Mouse (Mus musculus) kidney, postnatal 0 days (tissue): ENCODE results near the gene Stx1b. TPM values are rescaled to one million over a fixed set of nuclear protein-coding genes. Genes with fewer than 3 reads are reported as not detected.
"Not testable (repeated sequence)": the region's sequence is repeated elsewhere in the genome, so short reads cannot be mapped to it uniquely, and the experiment has no call there.

Source experiments
- ATAC-seq: fragments of 200-750 bp; cut with Nextera tagmentation; replicated peaks from 2 replicates; pipeline ENCODE4 v1.8.0; 2017; ENCODE audit warnings: low read depth, moderate number of reproducible peaks, moderate TSS enrichment, moderate library complexity; ENCODE audit not compliant: low FRiP score
- DNase-seq: peaks from one replicate; pipeline ENCODE4 v3.0.0-alpha.2; 2016; ENCODE audit warnings: low spot score
- H3K27ac ChIP-seq: fragments of 300-500 bp; sonication (generic); 2 replicates; pipeline ENCODE4 v1.5.1; 2014; ENCODE audit warnings: mild to moderate bottlenecking
- H3K27me3 ChIP-seq: fragments of 300-500 bp; sonication (generic); 2 replicates; pipeline ENCODE4 v1.6.1; 2014; ENCODE audit warnings: low read length, mixed read lengths; ENCODE audit not compliant: insufficient read depth
- H3K36me3 ChIP-seq: fragments of 300-500 bp; sonication (generic); 2 replicates; pipeline ENCODE4 v1.6.1; 2014; ENCODE audit warnings: low read length, mixed read lengths; ENCODE audit not compliant: insufficient read depth
- H3K4me1 ChIP-seq: fragments of 300-500 bp; sonication (generic); replicated peaks from 2 replicates; pipeline ENCODE4 v1.6.1; 2014; ENCODE audit warnings: antibody characterized with exemption, low read length, mixed read lengths; ENCODE audit not compliant: insufficient read depth
- H3K4me2 ChIP-seq: fragments of 300-500 bp; sonication (generic); 2 replicates; pipeline ENCODE4 v1.6.1; 2014; ENCODE audit warnings: mild to moderate bottlenecking, low read length, moderate library complexity, mixed read lengths
- H3K4me3 ChIP-seq: fragments of 300-500 bp; sonication (generic); replicated peaks from 2 replicates; pipeline ENCODE4 v1.5.1; 2014; ENCODE audit warnings: low read depth, low read length
- H3K9ac ChIP-seq: fragments of 300-500 bp; sonication (generic); 2 replicates; pipeline ENCODE4 v1.6.1; 2014; ENCODE audit warnings: low read depth, low read length
- H3K9me3 ChIP-seq: fragments of 300-500 bp; sonication (generic); replicated peaks from 2 replicates; pipeline ENCODE4 v1.6.1; 2016; ENCODE audit warnings: low read length, inconsistent platforms, mixed read lengths
- CTCF ChIP-seq: IDR thresholded peaks from 2 replicates; pipeline ENCODE4 v1.5.1; 2016; ENCODE audit warnings: antibody characterized with exemption, low read depth, mild to moderate bottlenecking, moderate library complexity
- WGBS: fragments of 180-500 bp; shearing (Covaris S2); extraction: QIAGEN DNeasy Blood & Tissue Kit; methylation state at CpG from one replicate; pipeline ENCODE4 v1.1.7; 2014; 5-methylcytosine and 5-hydroxymethylcytosine counted together
- polyA plus RNA-seq: library from polyadenylated mRNA; unstranded; fragments of >200 nt; fragmentation: Nextera tagmentation; extraction: Ambion mirVana; gene quantifications from 2 replicates; pipeline ENCODE4 v1.2.1, GENCODE M21; 2015

Stx1b gene
- polyA plus RNA-seq, 1 experiment from 2014 or later: 1.1 TPM

- Histone ChIP-seq H3K4me1 (no peaks in the 10 kb centered on the region), H3K9ac (no peak overlapping the region), H3K27ac (no peak overlapping the region), H3K36me3 (peaks cover 10% of the 10 kb centered on the region; the same call in 1 of the 2 replicates), H3K27me3 (no peaks in the 10 kb centered on the region), H3K9me3 (no peaks in the 10 kb centered on the region), H3K4me3 (no peak overlapping the region), H3K4me2 (no peak overlapping the region)
- no peak for TF ChIP-seq CTCF
- no peak for ATAC-seq
- DNase-seq: no peak
- WGBS: 51% methylated on average over 5 of the region's 5 CpGs
These were observed 26.6 kb upstream of the Stx1b start for GRCm38 (mm10) chr7:127850906-127851305.

DNA sequence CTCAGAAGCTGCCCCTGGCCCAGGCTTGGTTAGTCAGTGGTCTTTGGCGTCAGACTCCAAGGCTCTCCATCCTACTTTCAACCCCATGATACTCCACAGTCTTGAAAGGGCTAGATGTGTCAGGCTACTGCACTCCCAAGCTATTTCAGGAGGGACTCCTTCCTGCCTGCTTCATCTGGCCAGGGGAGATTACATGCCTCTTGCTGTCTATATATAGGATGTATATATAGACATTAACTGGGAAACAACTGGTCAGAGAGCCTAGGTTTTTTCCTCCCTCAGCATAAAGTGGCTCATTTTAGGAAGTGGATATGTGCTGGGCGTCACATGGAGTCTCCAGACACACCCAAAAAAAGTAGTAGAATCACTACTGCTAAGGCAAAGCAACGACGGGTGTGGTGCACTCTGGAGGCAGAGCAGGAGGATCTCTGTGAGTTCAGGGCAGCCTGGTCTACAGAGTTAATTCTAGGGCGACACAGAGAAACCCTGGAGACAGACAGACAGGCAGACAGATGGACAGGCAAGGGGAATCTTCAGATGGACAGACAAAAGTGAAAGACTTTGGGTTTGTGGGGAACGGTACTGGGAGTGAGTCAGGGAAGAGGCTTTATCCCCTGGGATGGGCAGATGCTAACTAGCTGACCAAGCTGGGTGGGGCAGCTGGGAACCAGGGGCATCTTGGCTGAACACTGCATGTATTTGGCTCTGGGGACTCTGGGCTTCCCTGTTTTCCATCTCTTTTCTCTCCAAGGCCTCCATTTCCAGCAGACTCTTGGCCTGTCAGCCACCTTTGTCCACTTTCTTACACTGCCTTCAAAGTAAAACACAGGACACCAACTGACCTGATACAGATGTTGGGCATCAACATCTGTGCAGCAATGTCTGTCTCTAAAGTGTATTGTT lies 25.9 kb upstream of the Stx1b start:
- DNase-seq: no peak

GRCm38 (mm10) chr7:127842001-127842718 lies 17.8 kb upstream of the Stx1b start:
- peak overlapping the region; percentile 82 for H3K4me3 ChIP-seq
- no peak for TF ChIP-seq CTCF
- no peaks in the 10 kb centered on the region for H3K4me1 ChIP-seq
- ATAC-seq: peak; percentile 54; the same call in 1 of the 2 replicates
- peak; percentile 91 for DNase-seq
- peaks cover 23% of the 10 kb centered on the region; the same call in 1 of the 2 replicates for H3K36me3 ChIP-seq
- H3K9me3 ChIP-seq: no peaks in the 10 kb centered on the region
- H3K27me3 ChIP-seq: no peaks in the 10 kb centered on the region
- under 1% methylated on average over 40 of the region's 40 CpGs for WGBS
- peak overlapping the region; percentile 84 for H3K27ac ChIP-seq
- peak overlapping the region; percentile 74 for H3K9ac ChIP-seq
- H3K4me2 ChIP-seq: peak overlapping the region; percentile 95

More for the DNA sequence above, 25.9 kb upstream of the Stx1b start:
- no peaks in the 10 kb centered on the region for H3K9me3 ChIP-seq
- H3K9ac ChIP-seq: no peak overlapping the region
- H3K4me2 ChIP-seq: no peak overlapping the region
- WGBS: 76% methylated on average over 6 of the region's 6 CpGs
- no peak for ATAC-seq
- H3K36me3 ChIP-seq: peaks cover 10% of the 10 kb centered on the region; the same call in 1 of the 2 replicates
- H3K27me3 ChIP-seq: no peaks in the 10 kb centered on the region
- H3K4me1 ChIP-seq: no peaks in the 10 kb centered on the region
- TF ChIP-seq CTCF: no peak
- H3K4me3 ChIP-seq: no peak overlapping the region
- no peak overlapping the region for H3K27ac ChIP-seq

DNA sequence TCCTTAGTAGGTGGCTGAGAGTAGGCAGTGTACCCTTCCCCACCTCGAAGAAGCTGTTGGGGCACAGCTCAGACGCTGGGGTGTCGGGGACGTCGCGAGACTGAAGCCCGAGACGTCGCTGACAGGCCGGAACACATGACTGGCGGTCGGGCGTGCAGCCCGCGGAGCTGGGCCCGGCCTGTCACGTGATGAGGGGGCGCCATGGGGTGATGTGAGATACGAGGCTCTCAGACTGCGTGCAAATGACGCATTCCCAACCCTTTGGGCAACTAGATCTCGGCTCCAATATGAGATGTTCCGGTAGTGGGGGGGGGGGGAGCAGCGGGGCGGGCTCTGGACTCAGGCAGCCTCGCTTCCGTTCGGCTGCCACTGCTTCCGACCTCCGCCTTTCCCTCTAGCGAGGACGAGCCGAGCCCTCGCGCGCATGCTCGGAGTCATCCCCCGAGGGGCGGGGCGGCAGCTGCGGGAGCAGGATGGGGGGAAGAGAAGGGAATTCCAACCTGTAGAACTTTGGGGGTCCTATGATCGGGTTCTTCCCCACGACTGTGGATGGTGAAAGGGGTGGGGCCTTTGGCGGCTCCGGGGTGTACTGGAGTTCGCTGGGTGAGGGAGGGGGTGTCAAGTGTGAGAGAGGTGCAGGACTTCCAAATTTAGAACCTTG lies 17.1 kb upstream of the Stx1b start:
- under 1% methylated on average over 44 of the region's 46 CpGs for WGBS
- DNase-seq: peak; percentile 97
- H3K4me1 ChIP-seq: no peaks in the 10 kb centered on the region
- TF ChIP-seq CTCF: no peak
- peak overlapping the region; percentile 95 for H3K4me2 ChIP-seq
- peak overlapping the region; percentile 84 for H3K27ac ChIP-seq
- no peaks in the 10 kb centered on the region for H3K9me3 ChIP-seq
- peak overlapping the region; percentile 82 for H3K4me3 ChIP-seq
- peaks cover 18% of the 10 kb centered on the region; the same call in 1 of the 2 replicates for H3K36me3 ChIP-seq
- H3K27me3 ChIP-seq: no peaks in the 10 kb centered on the region
- peak overlapping the region; percentile 74 for H3K9ac ChIP-seq
- ATAC-seq: peak; percentile 92

- DNase-seq (peak; percentile 37), ATAC-seq (peak; percentile 44)
- Histone ChIP-seq H3K9ac (peak overlapping the region; percentile 74), H3K27ac (peak overlapping the region; percentile 84), H3K4me2 (peak overlapping the region; percentile 95), H3K4me1 (no peaks in the 10 kb centered on the region), H3K9me3 (no peaks in the 10 kb centered on the region), H3K4me3 (peak overlapping the region; percentile 82), H3K27me3 (no peaks in the 10 kb centered on the region), H3K36me3 (0 out of 2 replicates have a peak, but pooled peaks cover 13% of the 10 kb centered on the region)
- no peak for TF ChIP-seq CTCF
- WGBS: 3% methylated on average over 15 of the region's 15 CpGs
These were observed 16.5 kb upstream of the Stx1b start for GRCm38 (mm10) chr7:127840886-127841285.

- 0 out of 2 replicates have a peak, but pooled peaks have one; percentile 16 for TF ChIP-seq CTCF
- not testable (repeated sequence) for H3K27me3 ChIP-seq, H3K9me3 ChIP-seq, H3K4me3 ChIP-seq, H3K27ac ChIP-seq, H3K4me1 ChIP-seq, DNase-seq, ATAC-seq, H3K9ac ChIP-seq, H3K4me2 ChIP-seq
- WGBS: 93% methylated on average over 2 of the region's 2 CpGs
- 0 out of 2 replicates have a peak, but pooled peaks cover 13% of the 10 kb centered on the region for H3K36me3 ChIP-seq
These were observed 15.7 kb upstream of the Stx1b start for GRCm38 (mm10) chr7:127840031-127840430.

DNA sequence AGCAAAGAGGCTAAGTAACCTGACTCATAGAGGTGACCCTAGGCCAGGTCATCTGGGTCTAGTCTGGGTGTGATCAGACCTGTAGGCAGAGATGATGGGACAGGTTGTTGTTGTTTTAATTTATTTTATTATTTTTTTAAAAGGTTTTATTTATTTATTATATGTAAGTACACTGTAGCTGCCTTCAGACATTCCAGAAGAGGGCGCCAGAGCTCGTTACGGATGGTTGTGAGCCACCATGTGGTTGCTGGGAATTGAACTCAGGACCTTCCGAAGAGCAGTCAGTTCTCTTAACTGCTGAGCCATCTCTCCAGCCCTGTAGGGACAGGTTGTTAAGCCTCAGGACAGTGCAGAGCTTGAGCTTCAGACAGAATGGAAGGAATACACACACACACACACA lies 13.5 kb upstream of the Stx1b start:
- H3K4me1 ChIP-seq, H3K4me3 ChIP-seq, H3K36me3 ChIP-seq, DNase-seq, H3K27me3 ChIP-seq, H3K4me2 ChIP-seq, H3K27ac ChIP-seq, H3K9ac ChIP-seq, H3K9me3 ChIP-seq, ATAC-seq: not testable (repeated sequence)
- 72% methylated on average over 4 of the region's 4 CpGs for WGBS
